Mouse (Mus musculus) fibroblast of lung, adult 2 months (primary cell): Measurements from ENCODE around the gene Sstr1.

Source experiments
- DNase-seq: peaks from one replicate; pipeline ENCODE4 v3.0.0-alpha.2; 2011; ENCODE audit warnings: low read depth

Sstr1 gene

DNA sequence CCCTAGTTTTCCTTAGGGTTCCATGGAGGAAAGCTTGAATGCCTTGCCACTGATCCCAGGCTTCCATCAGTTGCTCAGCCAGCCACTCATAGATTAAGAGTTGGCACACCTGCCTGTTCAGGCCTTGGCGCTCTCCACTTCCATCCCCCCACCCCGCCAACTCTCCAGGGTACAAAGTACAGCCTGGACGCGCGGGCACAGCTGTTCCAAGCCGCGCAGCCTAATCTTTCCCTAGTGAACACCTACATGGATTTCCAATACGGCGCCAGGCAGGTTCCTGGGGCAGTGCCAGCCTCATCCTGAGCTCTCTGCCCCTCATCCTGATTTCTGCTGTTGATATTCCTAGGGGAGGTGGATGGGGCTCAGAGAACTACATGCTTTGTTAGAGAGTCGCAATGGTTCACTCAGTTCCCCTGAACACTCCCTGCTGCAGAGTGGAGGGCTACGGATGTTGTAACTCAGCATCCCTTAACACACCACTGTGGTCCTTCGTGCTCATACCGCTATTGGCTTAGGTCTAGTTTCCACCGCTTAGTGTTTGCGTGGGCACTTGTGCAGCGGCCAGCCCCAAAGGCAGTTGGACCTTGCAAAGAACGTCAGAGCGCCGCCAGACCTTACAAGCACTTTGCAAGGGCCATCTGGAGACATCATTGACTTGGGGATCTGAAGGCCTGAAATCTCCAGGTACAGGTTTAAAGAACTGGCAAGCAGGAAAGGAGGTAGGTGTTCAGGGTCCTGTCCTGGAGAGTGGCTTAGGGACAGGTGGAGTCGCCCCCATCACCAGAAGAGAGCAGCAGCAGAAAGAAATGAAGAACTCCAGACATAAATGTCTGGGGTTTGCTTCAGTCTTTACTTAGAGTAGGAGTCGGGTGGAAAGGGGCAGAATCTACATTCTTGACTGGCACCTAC, at the start of gene Sstr1:
TSS of gene Sstr1 (plus strand) at position 610 of the 909 bp plus-strand sequence.
- DNase-seq: no peak

DNA sequence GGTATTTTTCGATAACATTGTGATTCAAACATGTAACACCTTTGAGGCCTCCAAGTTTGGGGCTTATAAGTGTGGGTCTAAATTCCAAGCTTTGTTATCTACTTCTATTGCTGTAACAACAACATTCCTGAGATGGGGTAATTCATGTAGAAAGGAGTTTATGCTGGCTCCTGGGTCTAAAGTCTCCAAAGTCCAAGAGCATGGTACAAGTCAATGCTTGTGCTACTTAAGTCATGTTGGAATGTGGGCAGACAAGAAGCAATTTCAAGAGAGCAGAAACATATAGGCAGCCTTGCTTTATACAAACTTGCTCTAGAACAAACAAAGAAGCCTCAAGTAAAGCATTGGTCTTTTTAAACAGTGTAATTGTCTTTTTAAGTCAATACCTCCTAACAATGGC, 12.8 kb upstream of the Sstr1 start:
- no peak for DNase-seq

DNA sequence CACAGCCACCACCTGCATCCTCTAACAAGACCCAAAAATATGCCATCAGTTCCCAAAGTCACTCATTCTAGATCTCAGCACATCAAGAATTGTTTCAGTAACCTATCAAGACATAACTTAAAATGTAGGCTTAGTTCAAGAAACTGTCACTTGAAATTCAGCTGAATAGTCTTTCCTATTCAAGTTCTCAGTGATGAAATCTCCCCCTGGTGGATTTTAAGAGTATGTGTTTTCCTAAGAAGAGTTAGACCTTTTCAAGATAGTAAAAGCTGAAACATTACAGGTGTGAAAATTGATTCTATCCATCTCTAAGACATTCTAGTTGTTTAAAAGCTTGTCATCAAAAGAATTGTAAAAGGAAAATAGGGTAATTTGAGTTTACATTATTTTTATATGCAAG, 10.4 kb upstream of the Sstr1 start:
- DNase-seq: no peak

DNA sequence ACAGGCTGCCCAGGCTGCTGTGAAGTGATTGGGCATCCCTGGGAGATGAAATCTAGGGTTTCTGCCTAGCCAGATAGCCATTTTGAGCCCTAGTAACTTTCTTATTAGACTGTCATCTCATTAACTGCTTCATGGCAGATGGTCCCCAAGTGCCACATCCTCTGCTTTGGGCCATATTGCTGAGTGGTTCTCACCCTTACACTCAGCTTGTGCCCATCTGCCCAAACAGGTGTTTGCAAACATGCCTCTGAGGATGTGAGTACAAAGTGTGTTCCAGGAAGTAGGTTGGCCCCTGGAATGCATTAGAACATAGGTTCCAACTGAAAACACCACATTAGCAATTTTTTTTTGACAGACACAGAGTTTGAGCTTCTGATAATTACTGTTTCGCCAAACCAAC, 3.6 kb upstream of the Sstr1 start:
- no peak for DNase-seq

DNA sequence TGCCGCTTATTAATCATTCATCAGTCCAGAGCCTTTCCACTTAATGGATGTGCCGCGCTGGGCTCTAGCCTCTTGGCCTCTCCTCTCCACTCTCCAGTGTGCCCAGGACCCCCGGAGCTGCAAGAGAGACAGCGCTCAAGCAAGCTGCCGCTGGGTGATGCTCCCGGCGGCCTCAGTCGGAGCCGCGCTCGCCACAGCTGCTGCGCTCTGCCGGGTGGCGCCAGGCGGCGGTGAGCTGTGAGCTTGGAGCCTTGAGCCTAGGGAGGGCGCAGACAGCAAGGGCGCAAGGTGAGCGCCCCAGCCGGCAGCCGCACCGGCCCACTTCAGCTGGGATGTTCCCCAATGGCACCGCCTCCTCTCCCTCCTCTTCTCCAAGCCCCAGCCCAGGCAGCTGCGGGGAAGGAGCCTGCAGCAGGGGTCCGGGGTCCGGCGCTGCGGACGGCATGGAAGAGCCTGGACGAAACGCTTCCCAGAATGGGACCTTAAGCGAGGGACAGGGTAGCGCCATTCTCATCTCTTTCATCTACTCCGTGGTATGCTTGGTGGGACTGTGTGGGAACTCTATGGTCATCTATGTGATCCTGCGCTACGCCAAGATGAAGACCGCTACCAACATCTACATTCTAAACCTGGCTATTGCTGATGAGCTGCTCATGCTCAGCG, 820 bp downstream of the Sstr1 start:
- DNase-seq: no peak

DNA sequence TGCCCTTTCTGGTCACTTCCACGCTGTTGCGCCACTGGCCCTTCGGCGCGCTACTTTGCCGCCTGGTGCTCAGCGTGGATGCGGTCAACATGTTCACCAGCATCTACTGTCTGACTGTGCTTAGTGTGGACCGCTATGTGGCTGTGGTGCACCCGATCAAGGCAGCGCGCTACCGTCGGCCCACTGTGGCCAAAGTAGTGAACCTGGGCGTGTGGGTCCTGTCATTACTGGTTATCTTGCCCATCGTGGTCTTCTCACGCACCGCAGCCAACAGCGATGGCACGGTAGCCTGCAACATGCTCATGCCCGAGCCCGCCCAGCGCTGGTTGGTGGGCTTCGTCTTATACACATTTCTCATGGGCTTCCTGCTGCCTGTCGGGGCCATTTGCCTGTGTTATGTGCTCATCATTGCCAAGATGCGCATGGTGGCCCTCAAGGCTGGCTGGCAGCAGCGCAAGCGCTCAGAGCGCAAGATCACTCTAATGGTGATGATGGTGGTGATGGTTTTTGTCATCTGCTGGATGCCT, 1.4 kb downstream of the Sstr1 start:
- no peak for DNase-seq

DNA sequence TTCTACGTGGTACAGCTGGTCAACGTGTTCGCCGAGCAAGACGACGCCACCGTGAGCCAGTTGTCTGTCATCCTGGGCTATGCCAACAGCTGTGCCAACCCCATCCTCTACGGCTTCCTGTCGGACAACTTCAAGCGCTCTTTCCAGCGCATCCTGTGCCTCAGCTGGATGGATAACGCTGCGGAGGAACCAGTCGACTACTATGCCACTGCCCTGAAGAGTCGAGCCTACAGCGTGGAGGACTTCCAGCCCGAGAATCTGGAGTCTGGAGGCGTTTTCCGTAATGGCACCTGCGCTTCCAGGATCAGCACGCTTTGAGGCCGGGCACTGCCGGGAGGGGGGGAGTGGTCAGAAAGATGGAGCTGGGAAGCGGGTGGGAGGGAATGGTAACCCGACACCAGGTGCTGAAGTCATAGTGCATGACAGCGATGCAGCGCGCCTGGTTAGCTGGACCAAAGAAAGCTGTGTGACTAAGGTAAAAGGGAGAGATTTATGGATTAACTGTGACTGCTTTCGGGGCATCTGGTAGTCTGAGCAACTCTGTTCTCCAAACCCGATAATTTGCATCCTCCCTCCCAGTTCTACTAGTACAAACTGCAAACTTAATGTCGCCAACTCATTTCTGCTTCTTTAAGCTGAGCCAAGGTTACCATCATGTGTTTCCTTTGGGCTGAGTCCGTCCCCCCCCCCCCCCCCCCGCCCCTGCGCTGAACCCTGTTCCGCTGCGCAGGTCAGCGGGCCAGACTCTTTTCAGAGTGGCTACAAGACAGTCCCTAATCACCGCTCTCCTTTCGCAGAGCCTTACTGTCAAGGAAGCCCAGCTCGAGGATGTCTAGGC, 2.1 kb downstream of the Sstr1 start:
- no peak for DNase-seq

DNA sequence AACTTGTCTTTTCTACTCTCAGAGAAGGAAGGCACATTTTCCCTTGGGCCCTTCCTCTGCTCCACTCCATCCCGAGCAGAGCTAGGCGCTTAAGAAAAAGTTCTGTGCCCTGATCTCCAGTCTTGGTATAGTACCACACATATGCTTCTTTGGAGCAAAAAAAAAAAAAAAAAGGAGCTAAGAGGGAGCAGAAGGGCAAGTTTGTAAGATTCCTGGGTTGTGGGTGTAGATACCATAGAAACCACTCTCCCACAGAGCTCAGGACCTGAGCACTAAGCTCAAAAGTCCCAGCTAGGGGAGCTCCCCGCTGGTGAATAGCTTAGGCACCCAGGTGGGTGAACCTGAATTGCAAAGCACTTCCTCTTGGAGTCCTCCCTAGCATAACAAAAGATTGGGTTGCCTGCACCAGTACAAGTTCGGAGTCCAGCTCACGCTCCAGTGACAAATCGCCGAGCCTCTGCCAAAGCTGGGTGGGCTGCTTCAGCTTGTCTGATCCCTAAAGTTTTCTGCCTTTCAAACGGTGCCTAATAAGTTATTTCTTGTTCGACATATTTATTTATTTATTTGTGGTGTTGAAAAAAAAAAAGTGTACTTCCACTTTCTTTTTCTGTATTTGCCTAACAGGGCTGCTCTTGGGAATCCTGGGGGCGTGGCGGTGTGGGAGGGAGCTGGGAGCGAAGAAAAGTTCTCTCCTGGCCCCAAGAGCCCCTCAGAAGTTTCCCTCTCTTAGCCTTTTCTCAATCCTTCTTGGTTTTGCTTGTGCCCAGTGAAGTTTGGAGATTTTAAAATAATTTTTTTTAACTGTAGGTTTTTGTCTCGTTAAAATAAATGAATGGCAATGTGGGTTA, 2.9 kb downstream of the Sstr1 start:
- DNase-seq: no peak

DNA sequence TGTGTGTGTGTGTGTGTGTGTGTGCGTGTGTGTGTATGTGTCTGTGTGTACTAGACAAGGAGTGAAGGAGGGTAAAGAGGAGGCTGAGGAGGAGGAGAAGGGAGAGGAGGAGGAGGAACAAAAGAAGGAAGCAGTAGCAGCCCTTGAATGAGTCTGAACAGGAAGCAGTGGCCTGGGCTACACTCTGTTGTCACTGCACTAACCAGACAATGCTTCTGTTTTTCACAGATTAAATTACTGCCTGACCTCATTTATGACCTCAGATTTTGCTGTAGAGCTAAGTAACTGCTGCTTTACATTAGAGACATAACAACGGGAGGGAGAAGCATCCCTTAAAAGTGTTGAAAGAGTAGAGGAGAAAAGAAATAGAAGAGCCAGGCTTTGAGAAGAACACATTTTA, 4.6 kb downstream of the Sstr1 start:
- no peak for DNase-seq

DNA sequence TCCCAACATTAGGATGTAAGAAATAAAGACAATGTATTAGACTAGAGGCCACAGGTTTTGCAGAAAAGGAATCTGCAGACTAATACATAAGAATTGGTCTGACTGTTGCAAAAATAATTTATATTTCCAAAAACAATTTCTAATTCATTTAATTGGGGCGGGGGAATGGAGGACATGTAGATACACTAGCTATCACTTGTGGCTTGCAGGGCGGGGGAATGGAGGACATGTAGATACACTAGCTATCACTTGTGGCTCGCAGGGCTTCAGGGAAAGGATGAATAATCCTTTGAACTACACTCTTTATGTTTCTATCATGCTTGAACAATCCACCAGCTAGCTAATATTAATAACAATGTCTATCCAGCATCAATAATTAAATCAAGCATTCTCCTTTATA, 7.5 kb downstream of the Sstr1 start:
- DNase-seq: no peak

DNA sequence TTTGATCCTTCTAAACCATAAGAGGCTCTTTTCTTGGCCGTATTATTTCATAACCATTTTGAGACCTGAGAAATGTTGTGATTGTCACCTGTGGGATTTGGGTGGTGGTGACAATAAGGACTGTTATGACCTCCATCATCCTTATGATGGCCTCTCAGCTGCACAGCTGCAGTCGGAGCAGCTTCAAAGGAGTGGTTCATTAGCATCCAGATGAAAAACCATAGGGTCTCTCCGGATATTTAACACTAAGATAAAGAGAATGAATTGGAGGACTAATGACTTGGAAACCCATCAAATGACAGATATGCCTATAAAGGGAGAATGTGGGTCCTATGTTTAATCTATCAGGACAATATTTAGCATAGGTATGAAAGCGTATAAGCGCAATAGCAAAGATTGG, 14.1 kb downstream of the Sstr1 start:
- DNase-seq: no peak

DNA sequence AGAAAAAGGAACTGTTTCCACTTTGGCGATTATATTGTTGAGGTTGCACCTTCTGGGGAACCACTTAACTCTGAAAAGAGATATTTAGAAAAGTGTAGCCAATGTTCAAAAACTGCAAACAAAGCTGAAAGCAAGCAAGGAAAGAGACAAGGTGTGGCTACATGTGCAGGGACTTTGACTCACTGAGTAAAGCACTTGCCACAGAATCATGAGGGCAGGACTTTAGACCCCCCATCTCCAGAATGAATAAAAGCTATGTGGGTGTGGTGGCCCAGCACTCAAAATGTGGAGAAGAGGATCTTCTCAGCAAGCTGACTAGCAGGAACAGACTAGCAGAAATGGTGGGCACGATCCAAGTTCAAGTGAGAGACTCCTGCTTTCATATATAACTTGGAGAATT, 20.9 kb downstream of the Sstr1 start:
- no peak for DNase-seq

DNA sequence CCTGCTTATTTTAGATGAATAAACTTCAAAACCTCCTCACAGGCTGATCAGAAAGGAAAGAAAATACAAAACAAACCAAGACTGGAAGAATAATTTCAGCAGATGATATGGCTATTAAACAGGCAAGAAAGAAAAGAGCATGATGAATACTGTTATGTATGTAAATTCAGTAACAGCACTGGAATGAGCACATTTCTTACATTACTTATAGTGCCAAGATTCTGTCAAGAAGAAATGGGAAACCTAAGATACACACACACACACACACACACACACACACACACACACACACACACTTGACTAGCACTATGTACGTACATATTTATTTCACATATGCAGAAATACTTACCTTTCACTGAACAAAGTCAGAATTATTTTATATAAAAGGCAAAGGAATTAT, 40.3 kb downstream of the Sstr1 start:
- no peak for DNase-seq
